Mouse (Mus musculus): ENCODE measurements around the gene Slc1a2. TPM values are rescaled to one million over a fixed set of nuclear protein-coding genes. Genes with fewer than 3 reads are reported as not detected.

The Slc1a2 gene
- total and polyA plus RNA-seq, 3 experiments: 0.12 to 0.50 (median 0.29) TPM

GRCm38 (mm10) chr2:102829201-102829600 is 170.7 kb downstream of the Slc1a2 start:
- H3K27me3 ChIP-seq (ENCODE audit: control insufficient read depth, insufficient read depth, low read length): no peaks in the 10 kb centered on the region
- no peak overlapping the region for H3K9ac ChIP-seq (ENCODE audit: low read depth, low read length)
- H3K79me2 ChIP-seq (replicated peaks; ENCODE audit: control insufficient read depth, insufficient read depth, low read length): no peaks in the 10 kb centered on the region
- TF ChIP-seq EP300 (IDR thresholded peaks at IDR 0.05; ENCODE audit: insufficient read depth, low read depth, low read length): no peak
- no peak for TF ChIP-seq CTCF (IDR thresholded peaks at IDR 0.05)
- no peak for TF ChIP-seq POLR2A (IDR thresholded peaks at IDR 0.05; ENCODE audit: insufficient read depth, low read depth, low read length)
- H3K36me3 ChIP-seq (ENCODE audit: control insufficient read depth, insufficient read depth, low read length): no peaks in the 10 kb centered on the region
- intact Hi-C loops (cut with DNase I): no loop called here
- DNase-seq: peak; percentile 44 to 65
- 90% methylated on average over 3 of the region's 3 CpGs for WGBS
- H3K4me1 ChIP-seq (ENCODE audit: control insufficient read depth, insufficient read depth, low read length): no peaks in the 10 kb centered on the region
- H3K27ac ChIP-seq: no peak overlapping the region
- H3K4me3 ChIP-seq: no peak overlapping the region

GRCm38 (mm10) chr2:102831547-102831946 is 173.1 kb downstream of the Slc1a2 start:
- intact Hi-C loops (cut with DNase I): no loop called here
- no peak for DNase-seq
- no peaks in the 10 kb centered on the region for H3K36me3 ChIP-seq (ENCODE audit: control insufficient read depth, insufficient read depth, low read length)
- no peaks in the 10 kb centered on the region for H3K27me3 ChIP-seq (ENCODE audit: control insufficient read depth, insufficient read depth, low read length)
- H3K27ac ChIP-seq: no peak overlapping the region
- no peaks in the 10 kb centered on the region for H3K4me1 ChIP-seq (ENCODE audit: control insufficient read depth, insufficient read depth, low read length)
- H3K9ac ChIP-seq (ENCODE audit: low read depth, low read length): no peak overlapping the region
- TF ChIP-seq POLR2A (IDR thresholded peaks at IDR 0.05; ENCODE audit: insufficient read depth, low read depth, low read length) (no peak), CTCF (IDR thresholded peaks at IDR 0.05) (no peak), EP300 (IDR thresholded peaks at IDR 0.05; ENCODE audit: insufficient read depth, low read depth, low read length) (no peak)
- H3K4me3 ChIP-seq: no peak overlapping the region
- no peaks in the 10 kb centered on the region for H3K79me2 ChIP-seq (replicated peaks; ENCODE audit: control insufficient read depth, insufficient read depth, low read length)

- 93% methylated on average over 7 of the region's 7 CpGs for WGBS
- intact Hi-C loops (cut with DNase I): no loop called here
- no peak for TF ChIP-seq EP300 (IDR thresholded peaks at IDR 0.05; ENCODE audit: insufficient read depth, low read depth, low read length)
- TF ChIP-seq POLR2A (IDR thresholded peaks at IDR 0.05; ENCODE audit: insufficient read depth, low read depth, low read length): no peak
- TF ChIP-seq CTCF (IDR thresholded peaks at IDR 0.05): no peak
- Histone ChIP-seq H3K36me3 (ENCODE audit: control insufficient read depth, insufficient read depth, low read length) (no peaks in the 10 kb centered on the region), H3K27me3 (ENCODE audit: control insufficient read depth, insufficient read depth, low read length) (no peaks in the 10 kb centered on the region), H3K4me3 (no peak overlapping the region), H3K4me1 (ENCODE audit: control insufficient read depth, insufficient read depth, low read length) (no peaks in the 10 kb centered on the region), H3K79me2 (replicated peaks; ENCODE audit: control insufficient read depth, insufficient read depth, low read length) (no peaks in the 10 kb centered on the region), H3K9ac (ENCODE audit: low read depth, low read length) (no peak overlapping the region), H3K27ac (no peak overlapping the region)
- no peak for DNase-seq
These were observed 179.7 kb downstream of the Slc1a2 start for GRCm38 (mm10) chr2:102838179-102838578.

Other genes starting within 250 kb of the Slc1a2 start
- under 1 TPM; 0.50 to 0.68 TPM for gene Fjx1, start 206.2 kb upstream of the Slc1a2 start, total RNA-seq (2021)
- 0.57 and 0.59 TPM in 2 replicates for gene Fjx1, start 206.2 kb upstream of the Slc1a2 start, polyA plus RNA-seq (2012; rRNA removed)
- 1 to 10 TPM; 1.4 to 1.7 TPM for gene Pamr1, start 108.6 kb upstream of the Slc1a2 start, total RNA-seq (2021)
- gene Pamr1, start 108.6 kb upstream of the Slc1a2 start, polyA plus RNA-seq (2012; rRNA removed): 4.5 and 7.7 TPM in 2 replicates
- 10 to 100 TPM in 1 of 2 experiments, 1 to 10 TPM in 1; 8.4 to 10.8 TPM for gene Cd44, start 243.0 kb downstream of the Slc1a2 start, total RNA-seq (2021)
- gene Cd44, start 243.0 kb downstream of the Slc1a2 start, polyA plus RNA-seq (2012; rRNA removed): 9.1 and 10.4 TPM in 2 replicates

Data from heart, adult 2 months (tissue).